Mouse (Mus musculus): Measurements from ENCODE around the gene Polr2f. TPM values are rescaled to one million over a fixed set of nuclear protein-coding genes. Genes with fewer than 3 reads are reported as not detected.

Gene Polr2f
- polyA plus RNA-seq, 1 experiment from 2014 or later = 321 TPM

DNA sequence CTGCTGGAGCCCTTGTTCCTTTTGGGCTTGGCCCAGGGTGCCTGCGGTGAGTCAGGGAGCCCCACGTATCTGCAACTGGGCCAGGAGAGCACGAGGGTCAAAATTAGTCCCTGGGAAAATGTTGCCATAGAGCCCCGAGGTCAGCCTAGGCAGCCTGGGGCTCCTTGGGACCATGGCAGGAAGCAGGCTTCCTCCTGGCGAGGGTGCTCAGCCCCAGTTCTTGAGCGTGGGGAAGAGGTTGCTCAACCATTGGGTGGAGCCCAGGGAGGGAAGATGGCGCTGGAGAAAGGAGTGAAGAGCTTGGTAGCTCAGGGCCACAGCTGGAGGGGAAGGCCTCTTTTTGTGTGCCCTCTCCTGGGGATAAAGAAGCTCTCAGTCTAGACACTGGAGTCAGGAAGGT lies 21.5 kb downstream of the Polr2f start:
- H3K9me3 ChIP-seq (replicated peaks; ENCODE audit: low read length) = no peaks in the 10 kb centered on the region
- no peak overlapping the region for H3K9ac ChIP-seq (ENCODE audit: low read depth, low read length)
- 68% methylated on average over 7 of the region's 7 CpGs for WGBS
- peaks cover 33% of the 10 kb centered on the region for H3K27me3 ChIP-seq (ENCODE audit: insufficient read depth, low read length)
- H3K4me3 ChIP-seq (replicated peaks; ENCODE audit: low read depth, low read length) = no peak overlapping the region
- H3K4me2 ChIP-seq (ENCODE audit: low read length) = no peak overlapping the region
- H3K36me3 ChIP-seq (ENCODE audit: insufficient read depth, low read length) = no peaks in the 10 kb centered on the region
- no peak overlapping the region for H3K27ac ChIP-seq
- TF ChIP-seq CTCF (IDR thresholded peaks at IDR 0.05; ENCODE audit: low read depth) = no peak
- DNase-seq (ENCODE audit: low spot score) (no peak), ATAC-seq (replicated peaks; ENCODE audit: low FRiP score, low read depth) (no peak)
- no peaks in the 10 kb centered on the region for H3K4me1 ChIP-seq (replicated peaks; ENCODE audit: insufficient read depth, low read length)

DNA sequence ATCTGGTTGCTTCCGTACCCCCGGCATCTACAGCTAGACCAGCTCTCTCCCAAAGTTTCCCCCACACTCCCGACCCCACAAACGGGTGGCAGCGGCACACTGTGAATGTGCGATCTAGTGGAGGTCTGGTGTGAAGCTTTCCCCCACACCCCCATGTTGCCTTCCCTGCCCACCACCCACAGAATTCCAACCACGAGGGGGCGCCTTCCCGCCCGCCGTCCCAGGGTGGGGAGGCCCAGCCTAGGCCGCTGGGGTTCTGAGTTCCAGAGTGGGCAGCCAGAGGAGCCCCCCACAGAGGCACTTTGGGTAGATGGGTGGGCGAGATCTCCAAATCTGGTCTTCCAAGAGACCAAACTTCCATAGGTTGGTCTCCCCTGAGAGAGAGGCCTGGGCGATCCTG lies 22.0 kb downstream of the Polr2f start:
- H3K4me3 ChIP-seq (replicated peaks; ENCODE audit: low read depth, low read length) = no peak overlapping the region
- DNase-seq (ENCODE audit: low spot score) (no peak), ATAC-seq (replicated peaks; ENCODE audit: low FRiP score, low read depth) (no peak)
- no peak overlapping the region for H3K4me2 ChIP-seq (ENCODE audit: low read length)
- peak; percentile 46 for TF ChIP-seq CTCF (IDR thresholded peaks at IDR 0.05; ENCODE audit: low read depth)
- no peaks in the 10 kb centered on the region for H3K4me1 ChIP-seq (replicated peaks; ENCODE audit: insufficient read depth, low read length)
- peaks cover 33% of the 10 kb centered on the region for H3K27me3 ChIP-seq (ENCODE audit: insufficient read depth, low read length)
- WGBS = 48% methylated on average over 14 of the region's 14 CpGs
- no peak overlapping the region for H3K27ac ChIP-seq
- H3K9ac ChIP-seq (ENCODE audit: low read depth, low read length) = no peak overlapping the region
- H3K9me3 ChIP-seq (replicated peaks; ENCODE audit: low read length) = no peaks in the 10 kb centered on the region
- no peaks in the 10 kb centered on the region for H3K36me3 ChIP-seq (ENCODE audit: insufficient read depth, low read length)

DNA sequence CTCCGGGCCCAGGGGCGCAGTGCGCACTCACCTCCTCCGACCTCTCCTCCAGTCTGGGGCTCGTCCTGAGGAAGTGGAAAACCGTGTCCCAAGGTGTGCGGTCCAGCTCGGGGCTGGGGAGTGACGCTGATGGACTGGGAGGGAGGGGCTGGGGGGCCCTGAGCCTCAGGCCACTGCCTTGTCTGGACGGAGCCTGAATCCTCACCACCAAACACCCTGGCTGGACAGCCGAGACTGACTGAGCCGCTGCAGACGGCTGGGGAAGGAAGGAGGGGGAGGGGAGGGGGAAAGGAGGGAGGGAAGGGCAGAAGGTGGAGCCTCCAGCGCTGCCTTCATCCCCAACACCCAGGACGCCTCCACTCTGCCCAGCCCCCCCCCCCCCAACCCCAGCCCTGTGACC lies 23.4 kb downstream of the Polr2f start:
- 12% methylated on average over 15 of the region's 15 CpGs for WGBS
- TF ChIP-seq CTCF (IDR thresholded peaks at IDR 0.05; ENCODE audit: low read depth) = no peak
- Histone ChIP-seq H3K27ac (no peak overlapping the region), H3K4me1 (replicated peaks; ENCODE audit: insufficient read depth, low read length) (no peaks in the 10 kb centered on the region), H3K4me2 (ENCODE audit: low read length) (no peak overlapping the region), H3K9me3 (replicated peaks; ENCODE audit: low read length) (no peaks in the 10 kb centered on the region), H3K9ac (ENCODE audit: low read depth, low read length) (no peak overlapping the region), H3K36me3 (ENCODE audit: insufficient read depth, low read length) (no peaks in the 10 kb centered on the region), H3K27me3 (ENCODE audit: insufficient read depth, low read length) (peaks cover 33% of the 10 kb centered on the region), H3K4me3 (replicated peaks; ENCODE audit: low read depth, low read length) (no peak overlapping the region)
- ATAC-seq (replicated peaks; ENCODE audit: low FRiP score, low read depth) = no peak; the same call in 1 of the 2 replicates
- DNase-seq (ENCODE audit: low spot score) = no peak

DNA sequence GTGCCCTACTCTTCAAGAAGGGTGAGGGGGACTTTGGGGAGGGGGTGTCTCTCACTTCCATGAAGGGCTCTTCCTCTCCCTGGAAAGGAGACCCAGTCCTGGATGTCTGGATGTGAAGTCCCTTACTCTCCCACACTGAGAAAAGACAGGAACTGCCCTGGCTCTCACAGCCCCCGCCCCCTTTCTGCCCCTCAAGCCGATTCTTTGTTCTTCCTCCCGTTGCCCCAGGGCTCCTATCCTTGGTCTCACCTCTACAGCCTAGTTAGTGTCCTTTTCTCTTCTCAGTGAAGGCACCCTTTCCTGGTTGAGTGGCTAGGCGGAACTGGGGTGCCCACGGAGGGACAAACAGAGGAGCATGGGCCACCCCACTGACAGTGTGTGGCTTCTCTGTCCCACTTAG lies 24.3 kb downstream of the Polr2f start, which contains the start of gene Sox10:
Sox10 (minus strand) TSS at position 101 of the 400 bp plus-strand sequence.
- 61% methylated on average over 5 of the region's 5 CpGs for WGBS
- H3K27me3 ChIP-seq (ENCODE audit: insufficient read depth, low read length) = peaks cover 33% of the 10 kb centered on the region
- no peak for TF ChIP-seq CTCF (IDR thresholded peaks at IDR 0.05; ENCODE audit: low read depth)

DNA sequence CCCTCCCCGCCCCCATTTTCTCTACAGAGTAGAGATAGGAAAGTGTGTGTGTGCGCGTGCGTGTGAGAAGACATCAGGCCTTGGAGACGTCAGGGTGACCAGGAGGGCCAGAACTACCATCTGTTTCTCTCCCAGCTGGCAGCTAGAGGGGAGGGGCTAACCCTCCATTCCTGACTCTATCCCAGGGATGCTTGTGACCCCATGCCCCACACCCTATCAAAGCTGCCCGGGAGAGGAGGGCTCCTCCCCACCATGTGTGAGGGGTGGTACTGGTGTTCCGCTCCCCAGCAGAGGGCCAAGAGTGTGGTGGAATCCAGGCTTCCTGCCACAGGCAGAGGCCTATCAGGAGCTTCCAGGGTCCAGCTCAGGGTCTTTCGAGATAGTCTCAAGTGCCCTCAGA lies 25.9 kb downstream of the Polr2f start:
- Histone ChIP-seq H3K4me3 (replicated peaks; ENCODE audit: low read depth, low read length) (no peak overlapping the region), H3K27ac (no peak overlapping the region), H3K27me3 (ENCODE audit: insufficient read depth, low read length) (peaks cover 31% of the 10 kb centered on the region), H3K9ac (ENCODE audit: low read depth, low read length) (no peak overlapping the region), H3K36me3 (ENCODE audit: insufficient read depth, low read length) (no peaks in the 10 kb centered on the region), H3K4me2 (ENCODE audit: low read length) (no peak overlapping the region), H3K4me1 (replicated peaks; ENCODE audit: insufficient read depth, low read length) (no peaks in the 10 kb centered on the region), H3K9me3 (replicated peaks; ENCODE audit: low read length) (no peaks in the 10 kb centered on the region)
- ATAC-seq (replicated peaks; ENCODE audit: low FRiP score, low read depth) = no peak
- no peak for TF ChIP-seq CTCF (IDR thresholded peaks at IDR 0.05; ENCODE audit: low read depth)
- WGBS = 52% methylated on average over 8 of the region's 8 CpGs
- no peak for DNase-seq (ENCODE audit: low spot score)

More for the DNA sequence above, 24.3 kb downstream of the Polr2f start, which contains the start of gene Sox10:
- Histone ChIP-seq H3K9ac (ENCODE audit: low read depth, low read length) (no peak within 1 kb of the TSS), H3K36me3 (ENCODE audit: insufficient read depth, low read length) (no peaks in the 10 kb centered on the region), H3K27ac (no peak within 1 kb of the TSS), H3K4me2 (ENCODE audit: low read length) (no peak within 1 kb of the TSS), H3K9me3 (replicated peaks; ENCODE audit: low read length) (no peaks in the 10 kb centered on the region), H3K4me3 (replicated peaks; ENCODE audit: low read depth, low read length) (no peak within 1 kb of the TSS), H3K4me1 (replicated peaks; ENCODE audit: insufficient read depth, low read length) (no peaks in the 10 kb centered on the region)
- DNase-seq (ENCODE audit: low spot score) (no peak), ATAC-seq (replicated peaks; ENCODE audit: low FRiP score, low read depth) (no peak)

DNA sequence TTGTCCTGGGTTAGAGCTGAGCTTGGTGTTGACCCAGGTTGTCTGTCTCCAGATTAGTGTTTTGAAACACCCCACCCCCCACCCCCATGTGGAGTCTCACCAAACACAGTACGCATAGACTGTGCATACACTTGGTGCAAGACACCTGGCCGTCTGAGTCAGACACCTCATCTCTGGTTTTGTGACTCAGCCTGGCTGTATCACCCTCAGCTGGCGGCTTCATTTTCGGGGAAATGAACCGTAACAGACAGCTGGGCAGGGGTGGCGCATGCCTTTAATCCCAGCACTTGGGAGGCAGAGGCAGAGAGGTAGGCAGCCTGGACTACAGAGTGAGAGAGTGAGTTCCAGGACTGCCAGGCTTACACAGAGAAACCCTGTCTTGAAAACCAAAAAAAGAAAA lies 36.1 kb downstream of the Polr2f start:
- DNase-seq (ENCODE audit: low spot score) (no peak), ATAC-seq (replicated peaks; ENCODE audit: low FRiP score, low read depth) (no peak; the same call in 1 of the 2 replicates)
- 35% methylated on average over 6 of the region's 6 CpGs for WGBS
- TF ChIP-seq CTCF (IDR thresholded peaks at IDR 0.05; ENCODE audit: low read depth) = no peak
- Histone ChIP-seq H3K36me3 (ENCODE audit: insufficient read depth, low read length) (no peaks in the 10 kb centered on the region), H3K4me2 (ENCODE audit: low read length) (no peak overlapping the region), H3K9ac (ENCODE audit: low read depth, low read length) (no peak overlapping the region), H3K27ac (no peak overlapping the region), H3K4me3 (replicated peaks; ENCODE audit: low read depth, low read length) (no peak overlapping the region), H3K9me3 (replicated peaks; ENCODE audit: low read length) (no peaks in the 10 kb centered on the region), H3K4me1 (replicated peaks; ENCODE audit: insufficient read depth, low read length) (no peaks in the 10 kb centered on the region), H3K27me3 (ENCODE audit: insufficient read depth, low read length) (no peaks in the 10 kb centered on the region)

DNA sequence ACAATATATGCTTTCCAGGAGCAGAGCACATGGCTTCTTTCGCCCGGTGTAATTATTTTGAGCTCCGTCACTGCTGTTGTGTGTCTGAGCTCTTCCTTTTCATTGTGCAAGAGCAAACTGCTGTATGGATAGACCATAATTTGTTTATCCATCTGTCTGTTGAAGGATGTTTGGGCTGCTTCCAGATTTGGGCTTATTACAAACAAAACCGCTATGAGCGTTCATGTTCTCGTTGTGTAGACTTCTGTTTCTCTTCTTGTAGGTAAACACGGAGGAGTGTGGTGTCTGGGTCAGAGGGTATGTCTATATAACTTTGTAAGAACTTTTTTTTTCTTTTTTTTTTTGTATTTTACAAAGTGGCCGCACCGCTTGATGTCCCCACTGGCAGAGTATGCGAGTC lies 44.4 kb downstream of the Polr2f start:
- no peak for ATAC-seq (replicated peaks; ENCODE audit: low FRiP score, low read depth)
- H3K4me2 ChIP-seq (ENCODE audit: low read length) = no peak overlapping the region
- H3K4me3 ChIP-seq (replicated peaks; ENCODE audit: low read depth, low read length) = no peak overlapping the region
- no peaks in the 10 kb centered on the region for H3K27me3 ChIP-seq (ENCODE audit: insufficient read depth, low read length)
- no peaks in the 10 kb centered on the region for H3K36me3 ChIP-seq (ENCODE audit: insufficient read depth, low read length)
- no peaks in the 10 kb centered on the region for H3K9me3 ChIP-seq (replicated peaks; ENCODE audit: low read length)
- no peaks in the 10 kb centered on the region for H3K4me1 ChIP-seq (replicated peaks; ENCODE audit: insufficient read depth, low read length)
- TF ChIP-seq CTCF (IDR thresholded peaks at IDR 0.05; ENCODE audit: low read depth) = no peak
- DNase-seq (ENCODE audit: low spot score) = no peak
- 70% methylated on average over 10 of the region's 10 CpGs for WGBS
- no peak overlapping the region for H3K9ac ChIP-seq (ENCODE audit: low read depth, low read length)
- H3K27ac ChIP-seq = no peak overlapping the region
